Mouse (Mus musculus) kidney, adult 11 months (tissue): ENCODE measurements around the gene E330009J07Rik.

ENCODE experiments used
- DNase-seq: peaks from one replicate; pipeline ENCODE4 v3.0.0; 2022

Gene E330009J07Rik

GRCm38 (mm10) chr6:40436047-40436483 is at the start of gene E330009J07Rik:
E330009J07Rik (minus strand) TSS chr6:40436135.
- DNase-seq, result peak; percentile 76

GRCm38 (mm10) chr6:40482318-40482717 is 46.4 kb upstream of the E330009J07Rik start:
- DNase-seq, result no peak

- DNase-seq, result no peak
These were observed 43.8 kb upstream of the E330009J07Rik start for GRCm38 (mm10) chr6:40479705-40480104.

- DNase-seq, result no peak
These were observed 40.2 kb upstream of the E330009J07Rik start for GRCm38 (mm10) chr6:40476132-40476531.

GRCm38 (mm10) chr6:40471720-40472010 is 35.7 kb upstream of the E330009J07Rik start:
- DNase-seq, result no peak

GRCm38 (mm10) chr6:40470916-40471719 is 35.2 kb upstream of the E330009J07Rik start, which contains the start of gene Ssbp1:
Ssbp1 (plus strand) TSS chr6:40471352.
- DNase-seq, result peak; percentile 89

GRCm38 (mm10) chr6:40465710-40466109 is 29.8 kb upstream of the E330009J07Rik start:
- no peak for DNase-seq

- DNase-seq, result no peak
These were observed 18.6 kb upstream of the E330009J07Rik start for GRCm38 (mm10) chr6:40454436-40455041.

- no peak for DNase-seq
These were observed 12.7 kb upstream of the E330009J07Rik start for GRCm38 (mm10) chr6:40448626-40449025.

- DNase-seq, result no peak
These were observed 7.5 kb upstream of the E330009J07Rik start for GRCm38 (mm10) chr6:40443281-40443928.

- no peak for DNase-seq
These were observed 5.8 kb upstream of the E330009J07Rik start for GRCm38 (mm10) chr6:40441755-40442154.

- no peak for DNase-seq
These were observed 5.3 kb upstream of the E330009J07Rik start for GRCm38 (mm10) chr6:40441276-40441675.

- no peak for DNase-seq
These were observed 3.8 kb upstream of the E330009J07Rik start for GRCm38 (mm10) chr6:40439731-40440130.

- no peak for DNase-seq
These were observed 3.0 kb upstream of the E330009J07Rik start, which contains the start of gene Wee2 for GRCm38 (mm10) chr6:40438936-40439335. Wee2 (plus strand) TSS chr6:40439088.

GRCm38 (mm10) chr6:40435151-40436046 is 536 bp downstream of the E330009J07Rik start:
- peak; percentile 15 for DNase-seq

- DNase-seq, result no peak
These were observed 1.2 kb downstream of the E330009J07Rik start for GRCm38 (mm10) chr6:40434697-40435096.

GRCm38 (mm10) chr6:40432346-40433275 is 3.3 kb downstream of the E330009J07Rik start:
- DNase-seq, result no peak

- no peak for DNase-seq
These were observed 4.1 kb downstream of the E330009J07Rik start for GRCm38 (mm10) chr6:40431812-40432211.

- no peak for DNase-seq
These were observed 4.6 kb downstream of the E330009J07Rik start for GRCm38 (mm10) chr6:40431356-40431755.

GRCm38 (mm10) chr6:40430878-40431277 is 5.1 kb downstream of the E330009J07Rik start:
- no peak for DNase-seq

GRCm38 (mm10) chr6:40430251-40430650 is 5.7 kb downstream of the E330009J07Rik start:
- no peak for DNase-seq
